Mouse (Mus musculus): ENCODE measurements at regions not wholly inside any gene's neighbourhood (a gene's known extent, or its start where the extent isn't known, plus 50 kb on each side); places are given as distances from the start of the nearest gene placed in this dataset.

GRCm38 (mm10) chr5:119213196-119213595 is 457.3 kb upstream of the Tbx3 start:
- ATAC-seq (replicated peaks; ENCODE audit: poor library complexity) = no peak

GRCm38 (mm10) chr5:119213692-119214357 is 456.6 kb upstream of the Tbx3 start:
- ATAC-seq (replicated peaks; ENCODE audit: poor library complexity) = no peak

GRCm38 (mm10) chr5:119214937-119215336 is 455.5 kb upstream of the Tbx3 start:
- no peak for ATAC-seq (replicated peaks; ENCODE audit: poor library complexity)

- no peak for ATAC-seq (replicated peaks; ENCODE audit: poor library complexity)
Measured at GRCm38 (mm10) chr5:119215364-119215763, 455.1 kb upstream of the Tbx3 start.

GRCm38 (mm10) chr5:119216146-119216545 is 454.3 kb upstream of the Tbx3 start:
- no peak for ATAC-seq (replicated peaks; ENCODE audit: poor library complexity)

- ATAC-seq (replicated peaks; ENCODE audit: poor library complexity) = no peak
Measured at GRCm38 (mm10) chr5:119217077-119217476, 453.4 kb upstream of the Tbx3 start.

GRCm38 (mm10) chr5:119228691-119229090 is 441.8 kb upstream of the Tbx3 start:
- no peak for ATAC-seq (replicated peaks; ENCODE audit: poor library complexity)

- no peak for ATAC-seq (replicated peaks; ENCODE audit: poor library complexity)
Measured at GRCm38 (mm10) chr5:119232941-119233340, 437.5 kb upstream of the Tbx3 start.

- no peak for ATAC-seq (replicated peaks; ENCODE audit: poor library complexity)
Measured at GRCm38 (mm10) chr5:119235884-119236283, 434.6 kb upstream of the Tbx3 start.

- ATAC-seq (replicated peaks; ENCODE audit: poor library complexity) = no peak
Measured at GRCm38 (mm10) chr5:119246824-119247223, 423.6 kb upstream of the Tbx3 start.

GRCm38 (mm10) chr5:119248626-119249025 is 421.8 kb upstream of the Tbx3 start:
- no peak for ATAC-seq (replicated peaks; ENCODE audit: poor library complexity)

GRCm38 (mm10) chr5:119249124-119249718 is 421.2 kb upstream of the Tbx3 start:
- no peak for ATAC-seq (replicated peaks; ENCODE audit: poor library complexity)

GRCm38 (mm10) chr5:119251311-119252047 is 419.0 kb upstream of the Tbx3 start:
- no peak for ATAC-seq (replicated peaks; ENCODE audit: poor library complexity)

GRCm38 (mm10) chr5:119257374-119258120 is 412.9 kb upstream of the Tbx3 start:
- no peak for ATAC-seq (replicated peaks; ENCODE audit: poor library complexity)

GRCm38 (mm10) chr5:119258831-119259230 is 411.6 kb upstream of the Tbx3 start:
- no peak for ATAC-seq (replicated peaks; ENCODE audit: poor library complexity)

- ATAC-seq (replicated peaks; ENCODE audit: poor library complexity) = no peak
Measured at GRCm38 (mm10) chr5:119265149-119265890, 405.1 kb upstream of the Tbx3 start.

GRCm38 (mm10) chr5:119271234-119271852 is 399.1 kb upstream of the Tbx3 start:
- ATAC-seq (replicated peaks; ENCODE audit: poor library complexity) = no peak

GRCm38 (mm10) chr5:119273203-119273602 is 397.3 kb upstream of the Tbx3 start:
- ATAC-seq (replicated peaks; ENCODE audit: poor library complexity) = no peak

GRCm38 (mm10) chr5:119273615-119274014 is 396.9 kb upstream of the Tbx3 start:
- ATAC-seq (replicated peaks; ENCODE audit: poor library complexity) = no peak

GRCm38 (mm10) chr5:119274817-119275494 is 395.5 kb upstream of the Tbx3 start:
- ATAC-seq (replicated peaks; ENCODE audit: poor library complexity) = no peak
